Mouse (Mus musculus) kidney, postnatal 14 days (tissue): ENCODE measurements around the gene Fermt2.

Experiments used
- DNase-seq: peaks from one replicate; pipeline ENCODE4 v3.0.0; 2022; ENCODE audit warnings: mixed read lengths

Gene Fermt2

DNA sequence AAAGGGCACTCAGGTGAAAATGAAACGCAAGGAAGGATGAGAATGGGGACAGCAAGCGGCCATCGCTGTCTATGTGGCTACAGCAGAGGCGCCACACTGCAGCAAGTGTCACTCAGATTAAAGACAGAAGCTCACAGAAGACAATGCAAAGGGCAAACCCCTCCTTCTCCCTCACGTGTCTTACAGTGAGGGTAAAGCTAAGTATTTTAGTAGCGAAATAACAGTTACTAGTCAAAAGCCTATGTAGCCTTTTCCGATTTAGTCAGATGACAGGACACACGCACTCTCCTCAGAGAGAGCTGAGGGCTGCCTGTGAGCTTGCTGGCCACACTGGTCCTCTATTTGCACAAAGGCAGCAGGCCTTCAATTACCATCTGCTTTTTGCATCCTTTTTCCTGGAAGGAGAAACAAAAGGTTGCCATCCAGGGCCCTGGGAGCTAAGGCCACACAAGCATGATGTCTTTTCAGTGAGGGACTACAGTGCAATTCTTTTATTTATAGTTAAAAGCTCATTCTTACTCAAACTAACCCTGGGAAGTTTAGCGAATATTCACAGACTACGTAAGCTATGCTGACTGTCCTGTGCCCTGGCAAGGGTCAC, 66.9 kb downstream of the Fermt2 start:
- no peak for DNase-seq

DNA sequence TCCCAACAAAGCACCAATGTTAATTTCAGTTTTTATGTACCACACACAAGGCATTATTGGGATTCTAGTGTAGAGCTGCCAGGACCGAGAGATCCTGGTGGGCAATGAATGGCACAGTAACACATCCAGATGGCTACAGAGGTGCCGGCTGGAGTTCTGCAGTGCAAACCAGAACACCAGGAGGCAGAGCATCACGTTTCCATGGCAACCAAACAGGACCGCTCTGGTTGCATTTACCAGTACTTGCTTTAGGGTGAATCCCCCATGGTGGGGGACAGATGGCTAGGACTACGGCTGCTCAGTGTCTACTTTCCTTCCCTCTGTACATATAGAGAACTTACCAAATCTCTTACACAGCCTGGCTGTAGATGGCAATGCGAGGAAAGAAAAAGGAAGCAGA, 67.5 kb downstream of the Fermt2 start:
- DNase-seq = no peak

DNA sequence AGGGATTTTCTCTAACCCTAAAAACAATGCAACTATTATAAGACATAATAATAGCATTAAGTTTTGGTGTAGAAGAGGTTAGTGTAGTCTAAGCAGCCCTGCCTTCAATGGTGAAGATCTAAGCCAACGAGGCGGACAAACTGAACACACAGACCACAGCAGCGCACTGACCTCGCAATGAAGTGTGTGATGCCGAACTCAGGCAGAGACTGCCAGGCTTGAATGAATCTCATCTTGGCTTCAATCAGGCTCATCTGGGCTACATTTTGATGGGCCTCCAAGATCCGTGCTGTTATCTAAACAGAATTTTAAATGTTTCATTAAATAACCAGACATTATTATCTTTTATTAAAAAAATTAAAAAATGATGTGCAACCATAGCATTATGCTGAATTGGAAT, 68.0 kb downstream of the Fermt2 start:
- DNase-seq = no peak

DNA sequence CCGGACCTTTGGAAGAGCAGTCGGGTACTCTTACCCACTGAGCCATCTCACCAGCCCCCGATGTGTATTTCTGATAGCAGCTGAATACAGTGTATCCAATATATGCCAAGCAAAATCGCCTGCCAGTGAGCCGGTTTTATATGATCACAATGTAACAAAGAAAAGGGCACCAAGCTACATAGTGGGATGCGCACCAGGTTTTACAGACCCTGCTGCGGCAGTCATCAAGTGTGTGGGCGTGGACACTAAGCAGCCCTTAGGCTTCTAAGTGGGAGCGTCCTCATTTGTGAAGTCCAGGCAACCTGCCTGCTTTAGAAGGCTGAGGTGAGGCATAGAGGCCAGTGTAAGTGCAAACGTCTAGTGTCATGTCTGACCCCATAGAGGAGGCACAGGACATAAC, 69.4 kb downstream of the Fermt2 start:
- no peak for DNase-seq

DNA sequence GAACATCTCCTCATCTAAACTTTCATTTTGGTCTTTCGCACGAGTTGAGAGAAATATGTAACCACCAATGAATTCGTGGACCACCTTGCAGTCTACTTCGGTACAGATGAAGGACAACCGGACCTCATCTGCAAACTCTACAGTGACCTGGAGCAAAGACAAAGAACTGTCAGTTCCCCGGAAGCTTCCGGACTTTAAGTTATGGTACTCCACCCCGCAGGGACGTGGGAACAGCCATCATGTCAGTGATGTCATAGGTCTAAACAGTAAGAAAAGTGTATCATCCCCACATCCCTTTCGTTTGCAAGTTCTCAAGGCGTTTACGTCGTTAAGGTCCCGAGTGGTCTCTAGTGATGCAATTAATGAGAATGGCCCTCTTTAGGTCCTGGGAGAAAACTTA, 70.0 kb downstream of the Fermt2 start:
- no peak for DNase-seq

DNA sequence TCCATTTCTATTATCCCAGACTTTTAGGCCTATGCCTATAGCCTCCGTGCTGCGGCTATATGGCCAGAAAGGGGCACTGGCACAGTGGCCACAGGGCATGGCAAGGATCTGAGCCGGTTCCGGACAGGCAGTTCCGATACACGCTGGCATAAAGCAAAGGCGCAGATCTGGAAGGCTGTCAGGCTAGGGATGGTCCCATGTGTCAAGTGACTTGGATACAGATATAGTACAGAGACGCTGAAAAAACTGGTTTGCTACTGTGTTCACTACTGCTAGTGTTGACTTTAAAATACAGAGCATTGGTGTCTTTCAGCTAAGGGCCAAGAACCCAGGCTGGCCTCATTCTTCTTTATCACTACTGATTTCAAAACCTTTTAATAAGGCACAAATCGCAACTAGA, 72.9 kb downstream of the Fermt2 start:
- no peak for DNase-seq

DNA sequence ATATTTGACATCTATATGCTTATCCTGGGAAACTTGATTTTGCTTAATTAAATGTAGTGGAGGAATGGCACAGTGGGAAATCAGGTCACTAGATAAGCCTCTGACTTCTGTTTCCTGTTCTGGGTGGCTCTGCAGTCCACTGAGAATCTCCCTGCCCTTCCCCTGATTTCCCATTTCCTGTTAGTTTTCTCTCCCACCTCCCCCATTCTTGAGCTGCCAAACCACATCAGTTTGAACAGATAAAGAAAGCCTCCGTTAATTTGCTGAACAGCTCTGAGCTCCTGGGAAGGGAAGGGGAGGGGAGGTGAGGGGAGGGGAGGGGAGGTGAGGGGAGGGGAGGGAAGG, 73.4 kb downstream of the Fermt2 start:
- peak; percentile 66 for DNase-seq

DNA sequence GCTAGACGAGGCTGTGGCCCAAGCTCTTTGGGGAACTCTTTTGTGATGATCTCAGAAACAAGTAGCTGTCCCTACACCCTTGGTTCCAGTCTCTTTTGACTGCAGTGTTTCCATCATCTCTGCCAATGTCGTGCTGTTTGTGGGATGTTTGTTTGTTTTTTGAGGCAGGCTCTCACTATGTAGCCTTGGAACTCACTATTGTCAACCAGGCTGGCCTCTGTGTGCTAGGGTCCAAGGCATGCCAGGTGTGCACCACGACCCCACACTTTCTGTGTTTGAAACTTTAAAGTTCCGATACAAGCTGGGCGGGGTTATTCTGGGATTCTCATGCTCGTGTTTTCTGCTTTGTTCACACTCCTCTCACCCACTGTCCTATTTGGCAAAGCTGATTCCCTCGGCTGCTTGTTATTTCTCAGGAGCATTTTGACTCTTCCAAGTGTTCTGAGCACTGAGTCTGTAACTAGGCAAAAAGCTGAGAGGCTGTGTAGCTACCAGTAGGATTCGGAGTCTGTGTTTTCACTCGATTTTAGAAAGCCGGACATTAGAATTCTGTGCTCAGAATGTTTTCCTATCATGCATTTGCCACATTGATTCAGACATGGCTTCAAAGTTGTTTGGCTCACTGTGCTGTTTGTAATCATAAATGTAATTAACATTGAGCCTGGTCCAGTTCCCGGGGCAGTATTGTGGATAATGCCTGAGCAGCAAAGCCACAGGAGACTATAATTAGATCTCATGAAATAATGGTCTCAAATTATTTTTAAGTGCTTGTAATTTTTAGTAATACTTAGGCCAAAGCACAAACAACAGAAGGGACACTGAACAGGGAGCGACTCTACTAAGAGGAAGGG, 74.0 kb downstream of the Fermt2 start:
- no peak for DNase-seq

DNA sequence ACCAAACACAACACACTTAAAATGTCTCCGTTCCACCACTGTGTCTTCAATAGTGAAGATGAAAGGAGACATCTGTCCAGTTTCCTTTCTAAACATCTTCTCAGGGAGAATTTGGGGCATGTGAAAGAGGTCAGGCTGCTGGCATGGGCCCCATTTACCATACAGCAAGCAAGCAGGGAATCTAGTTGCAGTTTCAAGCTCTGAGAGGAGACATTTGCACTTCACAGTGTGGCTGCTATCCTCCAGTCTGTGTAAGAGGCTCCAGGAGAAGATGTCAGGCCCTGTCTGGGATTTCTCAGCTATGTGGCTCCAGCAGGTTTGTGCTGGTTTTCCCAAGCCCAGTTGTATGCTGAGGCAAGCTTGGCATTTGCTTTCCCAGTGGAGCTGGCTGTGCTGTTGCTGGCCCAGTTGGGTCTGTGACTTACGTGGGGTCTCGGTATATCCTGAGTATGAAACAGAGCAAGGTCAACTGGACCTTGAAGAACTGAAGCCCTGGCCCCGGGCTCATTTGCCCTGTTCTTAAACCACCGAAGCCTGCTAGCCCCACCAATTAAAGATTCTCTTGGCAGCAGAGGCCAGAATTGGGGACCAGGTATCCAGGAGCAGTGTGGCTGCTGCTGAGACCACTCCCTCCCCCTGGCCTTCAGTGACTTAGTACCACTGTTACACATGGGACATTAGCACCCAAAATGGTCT, 76.2 kb downstream of the Fermt2 start:
- peak; percentile 60 for DNase-seq

DNA sequence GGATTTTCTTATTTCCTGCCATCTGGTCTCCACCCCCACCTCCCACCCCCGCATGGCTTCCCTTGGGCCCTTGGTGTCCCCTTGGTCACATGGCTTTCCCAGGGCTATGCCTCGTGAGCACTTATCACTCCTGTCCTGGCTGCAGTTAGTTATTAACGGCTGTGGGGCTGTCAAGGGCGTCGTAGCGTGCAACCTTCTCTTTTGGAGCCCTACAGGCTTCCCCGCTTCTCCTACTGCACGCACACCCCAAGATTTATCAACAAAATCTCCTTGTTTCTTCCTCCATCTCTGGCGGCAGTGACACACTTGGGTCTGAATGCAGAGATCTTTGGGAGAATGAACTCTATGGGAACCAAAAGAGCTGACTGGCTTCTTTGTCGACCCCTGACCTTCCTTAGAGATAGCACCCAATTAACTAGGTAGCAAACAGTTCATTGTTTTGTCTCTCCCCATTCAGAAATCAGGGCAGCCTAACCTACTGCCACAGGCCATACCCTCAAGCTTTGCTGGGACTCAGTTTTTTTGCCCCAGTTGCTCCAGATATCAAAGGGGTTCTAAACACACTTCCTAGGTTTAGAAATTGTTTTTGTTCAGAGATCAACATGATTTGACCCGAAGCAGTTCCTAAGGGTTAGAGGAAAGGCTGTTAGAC, 76.9 kb downstream of the Fermt2 start:
- peak; percentile 82 for DNase-seq

DNA sequence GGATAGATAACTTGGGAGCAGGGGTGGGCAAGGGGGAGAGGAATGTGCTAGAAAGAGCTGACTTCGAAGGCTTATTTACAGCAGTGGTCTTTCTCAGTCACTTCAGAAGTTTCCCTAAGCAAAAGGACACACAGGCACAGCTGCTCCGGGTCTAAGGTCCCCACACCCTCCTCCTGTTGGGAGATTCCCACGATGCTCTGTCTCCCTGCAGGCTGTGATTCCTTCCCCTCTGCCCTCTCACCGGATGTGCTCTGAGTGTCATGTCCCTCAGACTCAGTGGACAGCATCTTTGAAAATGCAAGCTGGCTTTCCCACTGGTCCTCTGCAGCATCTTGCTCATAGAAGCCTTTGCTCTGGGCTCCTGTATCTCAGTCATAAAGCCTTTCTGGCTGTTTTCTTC, 77.8 kb downstream of the Fermt2 start:
- peak; percentile 62 for DNase-seq

DNA sequence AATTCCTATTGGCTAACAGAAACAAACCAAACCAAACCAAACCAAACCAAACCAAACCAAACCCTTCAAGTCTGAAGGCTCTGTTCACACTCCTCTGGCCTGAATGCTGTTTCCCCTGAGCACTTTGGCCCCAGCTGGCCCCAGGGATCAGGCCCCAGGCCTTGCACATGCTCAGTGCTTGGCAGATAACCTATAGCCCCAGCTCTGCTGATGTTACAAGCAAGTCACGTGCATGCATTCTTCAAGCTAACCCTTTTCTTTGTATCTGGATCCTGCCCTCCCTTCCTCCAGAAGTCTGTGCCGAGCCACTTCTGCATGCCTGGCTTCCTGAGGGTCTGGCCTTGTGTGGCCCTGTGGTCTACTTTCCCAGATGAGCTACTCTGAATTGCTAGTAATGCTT, 78.8 kb downstream of the Fermt2 start:
- no peak for DNase-seq

DNA sequence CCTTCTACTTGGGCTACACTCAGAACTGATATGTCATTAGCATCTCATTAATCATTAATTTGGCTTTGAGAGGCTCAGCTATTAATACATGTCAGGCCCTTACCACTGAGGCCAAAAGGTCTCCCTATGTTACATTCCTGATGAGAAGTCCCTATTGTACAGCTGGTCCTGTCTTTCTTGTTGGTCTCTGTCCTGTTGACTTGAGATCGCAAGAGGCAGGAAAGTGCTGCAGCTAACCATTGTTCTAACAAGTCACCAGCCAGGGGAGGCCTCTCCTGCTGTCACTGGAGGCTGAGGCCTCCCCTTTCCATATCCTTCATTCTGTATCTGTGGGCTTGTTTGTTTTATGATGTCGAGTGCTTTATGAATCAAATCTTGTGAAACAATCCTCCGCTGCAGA, 83.1 kb downstream of the Fermt2 start:
- no peak for DNase-seq

DNA sequence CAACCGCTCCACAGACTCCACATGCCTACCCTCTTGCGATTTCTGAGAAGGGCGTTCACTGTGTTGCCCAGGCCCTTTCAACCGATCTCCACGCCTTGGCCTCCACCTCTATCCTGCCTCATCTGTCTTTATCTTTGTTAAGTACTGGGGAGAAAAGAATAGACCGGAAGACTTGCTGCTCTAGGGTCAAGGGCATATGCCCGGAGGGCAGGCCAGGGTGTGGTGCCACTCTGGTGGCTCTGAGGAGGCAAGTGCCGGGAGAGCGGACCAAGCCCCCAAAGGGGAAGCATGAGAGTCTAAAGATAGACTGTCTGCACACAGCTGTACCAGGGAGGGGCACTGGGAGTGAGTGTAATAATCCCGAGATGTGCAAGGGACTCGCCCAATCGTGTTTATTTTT, 84.5 kb downstream of the Fermt2 start:
- no peak for DNase-seq

DNA sequence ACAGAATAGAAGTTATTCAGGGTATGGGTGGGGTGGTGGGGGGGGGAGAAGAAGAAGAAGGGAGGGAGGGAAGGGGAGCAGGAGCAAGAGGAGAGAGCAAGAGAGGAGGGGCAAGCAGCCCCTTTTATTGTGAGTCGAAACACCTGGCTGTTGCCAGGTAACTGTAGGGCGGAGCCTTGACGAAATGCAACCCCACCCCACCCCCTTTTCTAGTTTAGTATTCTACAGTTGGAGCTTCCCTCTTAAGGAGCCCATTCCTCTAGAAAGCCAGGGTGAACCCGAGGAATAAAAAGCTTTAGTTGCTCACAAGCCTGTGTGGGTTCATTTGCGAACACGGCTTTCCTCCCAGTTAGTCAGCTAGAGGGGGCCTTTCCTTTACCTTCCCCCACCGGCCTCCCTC, 85.0 kb downstream of the Fermt2 start:
- DNase-seq = no peak

DNA sequence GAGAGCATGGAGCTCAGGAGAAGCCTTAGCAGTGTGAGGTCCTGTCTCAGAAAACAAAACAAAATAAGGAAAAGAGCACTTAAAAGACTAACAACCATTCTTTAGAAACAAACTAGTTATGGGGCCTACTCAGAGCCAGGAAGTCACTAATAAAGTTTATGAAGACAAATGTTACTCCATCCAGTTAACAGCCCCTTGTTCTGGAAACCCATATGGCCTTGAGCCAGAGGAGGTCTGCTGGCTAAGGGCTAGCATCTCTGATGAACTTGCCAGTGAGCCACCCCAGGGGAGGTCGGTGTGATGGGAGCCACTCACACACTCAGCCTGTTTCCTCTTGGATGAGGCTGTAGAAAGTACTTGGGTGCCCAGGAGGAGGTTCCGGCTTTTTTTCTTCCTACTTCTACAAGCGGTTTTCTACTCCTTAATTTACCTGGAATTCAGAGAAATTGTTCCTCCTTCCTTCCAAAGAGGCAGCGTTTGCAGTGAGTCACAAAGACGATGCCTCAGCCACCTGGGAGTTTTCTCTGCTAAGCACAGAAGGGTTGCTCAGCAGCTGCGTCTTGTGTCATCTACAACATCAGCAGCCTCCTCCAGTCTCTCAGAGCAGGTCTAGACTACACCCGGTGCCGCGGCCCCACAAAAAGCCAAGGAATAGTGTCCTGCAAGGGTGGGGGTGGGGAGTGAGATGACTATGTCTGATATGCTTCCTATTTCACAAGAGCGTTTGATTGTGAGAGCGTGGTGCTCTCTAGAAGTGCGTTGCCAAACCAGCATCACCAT, 86.9 kb downstream of the Fermt2 start:
- DNase-seq = no peak

DNA sequence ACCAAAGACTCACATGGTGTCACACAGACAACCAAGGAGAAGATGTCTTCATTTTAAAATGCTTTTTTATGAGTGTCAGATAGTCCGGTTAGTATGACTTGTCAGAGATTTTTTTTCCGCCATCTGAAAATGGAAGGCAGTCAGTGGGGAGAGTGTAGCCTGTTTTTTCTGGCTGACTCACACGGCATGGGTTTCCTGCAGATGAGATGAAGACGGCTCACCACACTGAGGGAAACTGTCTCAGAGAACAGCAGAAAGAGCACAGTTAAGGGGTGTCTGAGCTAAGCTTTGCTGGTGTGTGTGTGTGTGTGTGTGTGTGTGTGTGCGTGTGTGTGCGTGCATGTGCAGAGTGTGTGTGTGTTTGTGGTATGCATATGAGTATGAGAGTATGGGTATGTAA, 88.6 kb downstream of the Fermt2 start:
- DNase-seq = no peak

DNA sequence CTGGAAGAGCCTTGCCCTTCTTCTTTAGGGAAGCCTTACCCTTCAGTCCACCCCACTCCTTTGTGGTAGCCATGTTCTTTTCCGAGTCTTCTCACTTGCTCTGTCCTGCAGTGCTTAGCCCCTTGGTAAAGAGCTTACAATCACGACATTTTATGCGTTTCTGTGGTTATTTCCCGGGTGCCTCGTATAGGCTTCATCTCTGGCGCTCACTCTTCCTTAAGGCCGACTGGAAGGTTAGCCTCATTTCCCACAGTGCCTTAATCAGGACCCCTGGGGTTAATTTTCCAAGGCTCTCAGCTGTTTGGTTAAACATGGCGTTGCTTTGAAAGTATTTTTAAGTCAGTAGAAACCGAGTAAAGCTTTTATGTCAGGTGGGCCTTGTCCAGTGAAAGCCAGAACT, 90.5 kb downstream of the Fermt2 start:
- DNase-seq = no peak

DNA sequence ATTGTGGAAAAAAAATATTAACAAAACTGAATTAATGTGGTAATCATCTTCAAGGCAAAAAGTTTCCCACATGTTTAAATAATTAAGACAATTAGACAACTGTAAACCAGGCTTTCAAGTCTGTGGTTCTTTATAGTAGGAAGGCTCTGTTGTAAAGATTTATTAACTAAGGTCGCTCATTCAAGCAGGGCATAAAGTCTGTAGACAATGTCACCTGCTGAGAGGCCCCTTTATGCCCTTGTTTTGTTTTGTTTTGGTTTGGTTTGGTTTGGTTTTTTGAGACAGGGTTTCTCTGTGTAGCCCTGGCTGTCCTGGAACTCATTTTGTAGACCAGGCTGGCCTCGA, 91.0 kb downstream of the Fermt2 start:
- DNase-seq = no peak

DNA sequence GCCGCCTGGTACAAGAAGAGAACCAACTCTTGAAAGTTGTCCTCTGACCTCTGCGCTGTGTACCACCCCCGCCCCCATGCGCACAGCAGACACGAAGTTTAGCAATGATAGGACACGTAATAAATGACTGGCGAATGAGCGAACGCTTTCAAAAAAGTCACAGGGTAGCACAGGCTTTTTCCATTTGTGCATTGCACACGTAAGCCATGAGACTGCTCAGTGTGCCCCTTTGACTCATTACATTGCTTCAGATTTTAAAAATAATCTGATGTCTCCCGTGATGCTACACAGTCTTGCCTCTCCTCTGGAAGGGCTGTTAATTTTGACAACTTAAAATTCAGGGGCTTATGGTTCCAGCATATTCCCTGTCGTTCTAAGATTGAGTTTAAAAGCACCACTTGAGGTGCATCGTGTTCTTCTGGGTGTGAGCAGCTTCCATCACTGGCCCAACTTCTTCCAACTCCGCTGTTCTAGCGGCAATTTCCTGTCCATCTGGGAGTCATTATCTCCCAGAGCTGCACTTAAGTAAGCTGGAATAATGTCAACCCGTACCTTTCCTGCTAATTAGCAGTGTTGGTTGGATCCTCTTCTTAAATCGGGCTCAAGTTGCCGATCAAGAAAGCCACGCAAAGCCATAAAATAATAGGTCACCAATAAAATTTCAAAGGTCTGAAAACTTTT, 91.5 kb downstream of the Fermt2 start:
- DNase-seq = no peak

DNA sequence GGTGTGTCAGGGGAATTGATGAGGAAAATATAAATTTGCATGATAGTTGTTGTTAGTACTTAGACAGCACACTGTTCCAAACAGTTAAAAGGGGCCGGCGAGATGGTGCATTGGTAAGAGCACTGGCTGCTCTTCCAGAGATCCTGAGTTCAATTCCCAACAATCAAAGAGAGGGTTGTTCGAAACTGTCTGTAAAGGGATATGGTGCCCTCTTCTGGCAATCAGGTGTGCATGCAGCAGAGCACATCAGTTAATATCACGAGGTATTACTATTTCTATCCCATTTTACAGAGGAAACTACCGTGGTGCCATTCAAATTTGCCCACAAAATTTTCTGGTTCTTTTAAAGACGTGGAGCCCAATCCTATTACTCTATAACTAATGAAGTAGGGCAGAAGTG, 95.7 kb downstream of the Fermt2 start:
- DNase-seq = no peak

DNA sequence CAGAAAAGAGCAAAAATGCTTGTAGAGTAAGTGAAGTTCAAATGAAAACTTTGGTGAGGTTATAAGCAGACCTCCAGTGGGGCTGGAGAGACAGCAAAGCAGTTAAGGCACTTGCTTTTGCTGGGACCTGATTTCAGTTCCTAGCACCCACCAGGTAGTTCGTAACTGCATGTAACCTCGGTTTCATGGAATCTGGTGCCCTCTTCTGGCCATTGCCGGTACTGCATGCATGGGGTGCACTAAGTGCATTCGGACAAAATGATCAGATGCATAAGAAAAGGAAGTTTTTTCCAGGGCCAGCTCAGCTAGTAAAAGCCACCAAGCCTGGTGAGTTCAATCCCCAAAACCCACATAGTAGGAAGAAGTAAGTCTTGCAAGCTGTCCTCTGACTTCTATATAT, 97.9 kb downstream of the Fermt2 start:
- DNase-seq = no peak
